Comparison of ENCODE assay signal across 8 mouse cellular contexts in genomic region chr13:56609103-56609856, GRCm38 (mm10). TPM values are rescaled to one million over a fixed set of nuclear protein-coding genes. Genes with fewer than 3 reads are reported as not detected.
DNase-seq lines count a peak whose midpoint lies in the region; ATAC-seq lines count a peak whose summit lies in the region.

Gene Tgfbi, plus strand, starts transcription at chr13:56609523.

- DNase-seq in urinary bladder, adult 18-20 months (ENCODE audit: low spot score in 2 of 2), result peak; percentile 53 to 54
- DNase-seq in urinary bladder, postnatal 10 days (ENCODE audit: low spot score), result no peak
- peak; percentile 62 for DNase-seq in lung, postnatal 14 days
- peak; percentile 57 for DNase-seq in ovary, postnatal 14 days (ENCODE audit: low spot score)

- peak within 1 kb of the TSS; percentile 50 for H3K4me3 ChIP-seq in embryonic facial prominence, embryonic 15.5 days (replicated peaks)
- peak within 1 kb of the TSS; percentile 68 for H3K4me3 ChIP-seq in heart, embryonic 12.5 days
- peak within 1 kb of the TSS; percentile 48 for H3K4me3 ChIP-seq in kidney, embryonic 16.5 days (ENCODE audit: low read length)

- peak within 1 kb of the TSS; percentile 97 for H3K4me2 ChIP-seq in embryonic facial prominence, embryonic 15.5 days (replicated peaks)
- peak within 1 kb of the TSS; percentile 98 for H3K4me2 ChIP-seq in heart, embryonic 12.5 days
- H3K4me2 ChIP-seq in kidney, embryonic 16.5 days (replicated peaks; ENCODE audit: low read depth, low read length), result peak within 1 kb of the TSS; percentile 86

- peaks cover 75% of the 10 kb centered on the region for H3K4me1 ChIP-seq in embryonic facial prominence, embryonic 15.5 days
- peaks cover 62% of the 10 kb centered on the region for H3K4me1 ChIP-seq in heart, embryonic 12.5 days (replicated peaks)
- H3K4me1 ChIP-seq in kidney, embryonic 16.5 days (ENCODE audit: insufficient read depth, low read length), result peaks cover 62% of the 10 kb centered on the region

- H3K9ac ChIP-seq in embryonic facial prominence, embryonic 15.5 days, result peak within 1 kb of the TSS; percentile 50
- peak within 1 kb of the TSS; percentile 85 for H3K9ac ChIP-seq in heart, embryonic 12.5 days
- peak within 1 kb of the TSS; percentile 70 for H3K9ac ChIP-seq in kidney, embryonic 16.5 days (replicated peaks; ENCODE audit: low read length)

- peak; percentile 61 for ATAC-seq in embryonic facial prominence, embryonic 15.5 days (ENCODE audit: insufficient number of reproducible peaks, low FRiP score, low TSS enrichment, low read depth)
- ATAC-seq in heart, embryonic 12.5 days (ENCODE audit: insufficient number of reproducible peaks, low FRiP score), result peak; percentile 60; the same call in 1 of the 2 replicates
- peak; percentile 72 for ATAC-seq in kidney, embryonic 16.5 days (ENCODE audit: low FRiP score, low TSS enrichment)
- no peak for ATAC-seq in activated CD4-positive, CD25-positive, alpha-beta regulatory T cell, adult 4 months

- no peaks in the 10 kb centered on the region for H3K9me3 ChIP-seq in embryonic facial prominence, embryonic 15.5 days (replicated peaks)
- H3K9me3 ChIP-seq in heart, embryonic 12.5 days (replicated peaks), result no peaks in the 10 kb centered on the region
- no peaks in the 10 kb centered on the region for H3K9me3 ChIP-seq in kidney, embryonic 16.5 days (ENCODE audit: low read length)

- 0 out of 2 replicates have a peak, but pooled peaks cover 14% of the 10 kb centered on the region for H3K27me3 ChIP-seq in embryonic facial prominence, embryonic 15.5 days
- peaks cover 29% of the 10 kb centered on the region; the same call in 1 of the 2 replicates for H3K27me3 ChIP-seq in heart, embryonic 12.5 days (replicated peaks)
- H3K27me3 ChIP-seq in kidney, embryonic 16.5 days (ENCODE audit: insufficient read depth, low read length), result 0 out of 2 replicates have a peak, but pooled peaks cover 4% of the 10 kb centered on the region

- H3K36me3 ChIP-seq in embryonic facial prominence, embryonic 15.5 days, result no peaks in the 10 kb centered on the region
- H3K36me3 ChIP-seq in heart, embryonic 12.5 days, result 0 out of 2 replicates have a peak, but pooled peaks cover 2% of the 10 kb centered on the region
- no peaks in the 10 kb centered on the region for H3K36me3 ChIP-seq in kidney, embryonic 16.5 days (ENCODE audit: insufficient read depth, low read length)

- WGBS in embryonic facial prominence, embryonic 15.5 days, result 2% methylated on average over 36 of the region's 36 CpGs
- 3% methylated on average over 36 of the region's 36 CpGs for WGBS in heart, embryonic 12.5 days
- 2% methylated on average over 35 of the region's 36 CpGs for WGBS in kidney, embryonic 16.5 days

- 0 out of 2 replicates have a peak within 1 kb of the TSS, but pooled peaks have one; percentile 78 for H3K27ac ChIP-seq in embryonic facial prominence, embryonic 15.5 days (replicated peaks)
- peak within 1 kb of the TSS; percentile 47 for H3K27ac ChIP-seq in heart, embryonic 12.5 days (ENCODE audit: poor library complexity, severe bottlenecking)
- H3K27ac ChIP-seq in kidney, embryonic 16.5 days (ENCODE audit: low read length), result no peak within 1 kb of the TSS

RNA-seq across cellular contexts. Expression of gene Tgfbi, which starts in this region (rescaled TPM):
- 64.4 and 68.3 TPM in 2 replicates for polyA plus RNA-seq in embryonic facial prominence, embryonic 15.5 days (2015; fragmentation: Nextera tagmentation; extraction: Ambion mirVana)
- 107 TPM in 2 replicates for polyA plus RNA-seq in heart, embryonic 12.5 days (2016; fragmentation: Nextera tagmentation; extraction: Ambion mirVana)
- 133 and 135 TPM in 2 replicates for polyA plus RNA-seq in kidney, embryonic 16.5 days (2015; fragmentation: Nextera tagmentation; extraction: Ambion mirVana)
- under 1 TPM; 0.28 to 0.44 TPM for polyA plus RNA-seq in activated CD4-positive, CD25-positive, alpha-beta regulatory T cell, adult 4 months (2017; shearing (Covaris generic))

Comparison
In these comparisons a context has a peak if more than half of its experiments do, and no peak if none do; other contexts are left out.
1. RNA of gene Tgfbi (polyA plus RNA-seq): 133 to 135 TPM in kidney, embryonic 16.5 days, 107 TPM in heart, embryonic 12.5 days and 64.4 to 68.3 TPM in embryonic facial prominence, embryonic 15.5 days; 0.28 to 0.44 TPM in activated CD4-positive, CD25-positive, alpha-beta regulatory T cell, adult 4 months; every median in the first group is over 10 times any median in the second.
2. Peak in every context shown above with its lines, with median percentiles within 50 percentile points of each other: H3K4me2 ChIP-seq, H3K4me3 ChIP-seq and H3K9ac ChIP-seq.